Comparison of ENCODE assay signal across 10 mouse cellular contexts in the genomic region with DNA sequence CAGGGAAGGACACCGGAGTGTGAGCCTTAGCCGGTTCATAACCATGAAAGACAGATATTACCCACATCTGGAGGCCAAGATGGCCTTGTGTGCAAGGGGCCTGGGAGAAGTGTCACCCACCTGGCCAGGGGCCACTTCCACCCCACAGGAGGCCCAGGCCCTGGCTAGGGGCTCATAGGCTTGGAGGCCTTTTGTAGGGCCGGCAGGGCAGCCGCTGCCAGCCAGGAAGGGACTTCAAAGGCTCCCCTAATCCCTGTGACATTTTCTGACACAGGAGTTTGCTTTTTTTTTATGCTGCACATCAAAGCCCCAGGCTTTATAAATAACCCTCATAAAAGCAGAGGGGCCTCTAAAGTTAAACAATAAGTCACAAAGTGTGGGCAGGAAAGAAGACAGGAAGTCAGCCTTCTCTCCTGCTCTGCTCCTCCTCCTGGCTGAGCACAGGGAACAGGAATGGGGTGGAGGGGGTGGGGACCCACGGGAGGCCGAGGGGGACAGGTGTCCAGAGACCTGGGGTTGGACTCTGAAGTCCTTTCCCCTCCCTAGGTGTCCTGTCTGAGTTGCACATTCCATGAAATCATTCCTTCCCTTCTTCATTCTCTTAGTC. TPM values are rescaled to one million over a fixed set of nuclear protein-coding genes. Genes with fewer than 3 reads are reported as not detected.
DNase-seq lines count a peak whose midpoint lies in the region; ATAC-seq lines count a peak whose summit lies in the region.
"Had no signal": no experiment of that assay in that cellular context is flagged by ENCODE, and none has a peak within 500 bp of the region (broad histone marks: within the 10 kb centered on the region; RNA-seq: fewer than 3 reads in every experiment).

No protein-coding gene starts in this region.

- H3K36me3 ChIP-seq in forebrain, embryonic 11.5 days (ENCODE audit: control insufficient read depth, insufficient read depth, low read length) = no peaks in the 10 kb centered on the region
- H3K36me3 ChIP-seq in forebrain, embryonic 16.5 days (ENCODE audit: control insufficient read depth, insufficient read depth) = no peaks in the 10 kb centered on the region
- H3K36me3 ChIP-seq in midbrain, embryonic 12.5 days = no peaks in the 10 kb centered on the region
- H3K36me3 ChIP-seq: liver, embryonic 13.5 days had no signal

- no peak for DNase-seq in forebrain, embryonic 11.5 days (ENCODE audit: low spot score)
- peak; percentile 23 for DNase-seq in thymus, postnatal 0 days (ENCODE audit: low spot score)
- no peak for DNase-seq in thymus, adult 18-20 months
- no peak for DNase-seq in cerebellum, adult 11 months
- no peak for DNase-seq in cerebellum, postnatal 4 days (ENCODE audit: low spot score in 2 of 2)
- DNase-seq: heart, postnatal 10 days; liver, embryonic 13.5 days had no signal

- H3K9me3 ChIP-seq in forebrain, embryonic 11.5 days (ENCODE audit: control insufficient read depth, low read length) = peaks cover 7% of the 10 kb centered on the region
- no peaks in the 10 kb centered on the region for H3K9me3 ChIP-seq in forebrain, embryonic 16.5 days (ENCODE audit: control insufficient read depth, low read length)
- no peaks in the 10 kb centered on the region for H3K9me3 ChIP-seq in midbrain, embryonic 12.5 days
- H3K9me3 ChIP-seq: liver, embryonic 13.5 days had no signal

- 0 out of 2 replicates have a peak overlapping the region, but pooled peaks have one; percentile 15 for H3K27ac ChIP-seq in forebrain, embryonic 11.5 days (ENCODE audit: low read depth, low read length)
- H3K27ac ChIP-seq in forebrain, embryonic 16.5 days (ENCODE audit: low read length) = no peak overlapping the region
- H3K27ac ChIP-seq in midbrain, embryonic 12.5 days (replicated peaks) = peak overlapping the region; percentile 63; the same call in 1 of the 2 replicates
- H3K27ac ChIP-seq: liver, embryonic 13.5 days had no signal

- peaks cover 8% of the 10 kb centered on the region; the same call in 1 of the 2 replicates for H3K4me1 ChIP-seq in forebrain, embryonic 11.5 days (replicated peaks; ENCODE audit: control insufficient read depth, insufficient read depth, low read length)
- peaks cover 9% of the 10 kb centered on the region for H3K4me1 ChIP-seq in forebrain, embryonic 16.5 days (replicated peaks; ENCODE audit: control insufficient read depth, insufficient read depth, low read length)
- H3K4me1 ChIP-seq in midbrain, embryonic 12.5 days = peaks cover 27% of the 10 kb centered on the region

- whole genome bisulfite sequencing in forebrain, embryonic 11.5 days = 20% methylated on average over 6 of the region's 6 CpGs
- WGBS in forebrain, embryonic 16.5 days = 23% methylated on average over 6 of the region's 6 CpGs
- WGBS in midbrain, embryonic 12.5 days = 13% methylated on average over 6 of the region's 6 CpGs

- H3K9ac ChIP-seq in forebrain, embryonic 11.5 days (ENCODE audit: low read length) = no peak overlapping the region
- H3K9ac ChIP-seq in forebrain, embryonic 16.5 days (replicated peaks; ENCODE audit: low read depth, low read length) = no peak overlapping the region
- H3K9ac ChIP-seq in midbrain, embryonic 12.5 days (replicated peaks) = no peak overlapping the region
- H3K9ac ChIP-seq: liver, embryonic 13.5 days had no signal

- no peak overlapping the region for H3K4me3 ChIP-seq in forebrain, embryonic 11.5 days (ENCODE audit: low read depth, low read length)
- H3K4me3 ChIP-seq in forebrain, embryonic 16.5 days (replicated peaks; ENCODE audit: low read length) = no peak overlapping the region
- no peak overlapping the region for H3K4me3 ChIP-seq in midbrain, embryonic 12.5 days
- H3K4me3 ChIP-seq: liver, embryonic 13.5 days had no signal

- no peak for ATAC-seq in forebrain, embryonic 11.5 days (replicated peaks; ENCODE audit: low FRiP score)
- ATAC-seq in forebrain, embryonic 16.5 days = no peak
- no peak for ATAC-seq in midbrain, embryonic 12.5 days (ENCODE audit: low FRiP score, low read depth)
- ATAC-seq in megakaryocyte-erythroid progenitor cell, adult 5-6 weeks (replicated peaks; ENCODE audit: low FRiP score, low TSS enrichment, poor library complexity, severe bottlenecking) = no peak

- H3K4me2 ChIP-seq in forebrain, embryonic 11.5 days (ENCODE audit: low read depth, low read length, severe bottlenecking) = no peak overlapping the region
- H3K4me2 ChIP-seq in forebrain, embryonic 16.5 days (ENCODE audit: low read length) = no peak overlapping the region
- H3K4me2 ChIP-seq in midbrain, embryonic 12.5 days (replicated peaks) = no peak overlapping the region
- H3K4me2 ChIP-seq: liver, embryonic 13.5 days had no signal

- H3K27me3 ChIP-seq in forebrain, embryonic 11.5 days (ENCODE audit: control insufficient read depth, insufficient read depth, low read length) = no peaks in the 10 kb centered on the region
- no peaks in the 10 kb centered on the region; the same call in 1 of the 2 replicates for H3K27me3 ChIP-seq in forebrain, embryonic 16.5 days (replicated peaks; ENCODE audit: control insufficient read depth, insufficient read depth, low read length)
- 0 out of 2 replicates have a peak, but pooled peaks cover 14% of the 10 kb centered on the region for H3K27me3 ChIP-seq in midbrain, embryonic 12.5 days
- H3K27me3 ChIP-seq: liver, embryonic 13.5 days had no signal

RNA-seq across cellular contexts. Expression of gene Fam222a, which starts 16.8 kb away (rescaled TPM):
- 8.7 and 9.4 TPM in 2 replicates for polyA plus RNA-seq in forebrain, embryonic 11.5 days (2014; fragmentation: Nextera tagmentation; extraction: Ambion mirVana)
- polyA plus RNA-seq in forebrain, embryonic 16.5 days (2015; fragmentation: Nextera tagmentation; extraction: Ambion mirVana) = 4.3 and 4.4 TPM in 2 replicates
- polyA plus RNA-seq in thymus, postnatal 0 days (2015; fragmentation: Nextera tagmentation; extraction: Ambion mirVana) = 1.6 and 2.3 TPM in 2 replicates
- 9.4 and 10.2 TPM in 2 replicates for polyA plus RNA-seq in midbrain, embryonic 12.5 days (2016; fragmentation: Nextera tagmentation; extraction: Ambion mirVana)
- 1.2 TPM in 1 of 2 replicates, not detected in the other for total RNA-seq in megakaryocyte-erythroid progenitor cell, adult 5-6 weeks (2014; fragmentation: Nextera tagmentation)
- total RNA-seq in megakaryocyte-erythroid progenitor cell, adult 5-6 weeks (2017) = 0.08 TPM in 1 of 2 replicates, not detected in the other
